Mouse (Mus musculus): Measurements from ENCODE around the gene Mdfic. TPM values are rescaled to one million over a fixed set of nuclear protein-coding genes. Genes with fewer than 3 reads are reported as not detected.

Mdfic gene
- polyA plus RNA-seq, 1 experiment: 17.6 TPM

DNA sequence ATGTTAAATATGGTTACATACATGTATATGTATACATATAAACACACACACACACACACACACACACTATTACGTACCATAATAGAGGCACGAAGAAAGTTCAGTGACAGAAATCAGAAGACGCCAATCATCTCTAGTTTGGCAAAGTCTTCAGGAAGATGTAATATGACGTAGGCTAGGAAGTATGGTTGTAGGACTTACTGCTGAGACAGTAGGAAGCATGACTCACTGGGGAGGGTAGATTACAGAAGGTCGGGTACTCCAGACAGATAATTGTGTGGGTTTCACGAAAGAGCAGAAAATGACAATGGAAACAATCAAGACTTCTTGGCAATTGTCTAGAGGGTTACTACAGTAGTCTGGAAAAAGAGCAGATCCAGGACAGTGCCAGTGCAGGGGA, 6.0 kb downstream of the Mdfic start:
- H3K79me2 ChIP-seq (ENCODE audit: control insufficient read depth, insufficient read depth): peaks cover 93% of the 10 kb centered on the region
- H3K79me3 ChIP-seq (ENCODE audit: low read depth): peaks cover 50% of the 10 kb centered on the region
- TF ChIP-seq FOSL1 (IDR thresholded peaks at IDR 0.05; ENCODE audit: insufficient read depth, low read length, poor library complexity, severe bottlenecking) (peak; percentile 58), MAX (IDR thresholded peaks at IDR 0.05) (no peak)
- H3K36me3 ChIP-seq (ENCODE audit: control insufficient read depth, insufficient read depth): peaks cover 11% of the 10 kb centered on the region
- no peak overlapping the region for H3ac ChIP-seq (ENCODE audit: control insufficient read depth, insufficient read length, low read depth)
- no peaks in the 10 kb centered on the region for H3K27me3 ChIP-seq (ENCODE audit: control insufficient read depth, insufficient read depth, insufficient read length)
- H3K4me3 ChIP-seq (ENCODE audit: insufficient read depth, poor library complexity, severe bottlenecking): no peak overlapping the region

- Histone ChIP-seq H3K36me3 (ENCODE audit: control insufficient read depth, insufficient read depth) (peaks cover 19% of the 10 kb centered on the region), H3ac (ENCODE audit: control insufficient read depth, insufficient read length, low read depth) (no peak overlapping the region), H3K27me3 (ENCODE audit: control insufficient read depth, insufficient read depth, insufficient read length) (no peaks in the 10 kb centered on the region), H3K79me2 (ENCODE audit: control insufficient read depth, insufficient read depth) (peaks cover 93% of the 10 kb centered on the region), H3K79me3 (ENCODE audit: low read depth) (peaks cover 47% of the 10 kb centered on the region), H3K4me3 (ENCODE audit: insufficient read depth, poor library complexity, severe bottlenecking) (no peak overlapping the region)
- TF ChIP-seq CTCF (IDR thresholded peaks at IDR 0.05; ENCODE audit: control insufficient read depth, insufficient read depth, insufficient read length): no peak
- TF ChIP-seq FOSL1 (IDR thresholded peaks at IDR 0.05; ENCODE audit: insufficient read depth, low read length, poor library complexity, severe bottlenecking): no peak
- TF ChIP-seq MYOG (IDR thresholded peaks at IDR 0.05; ENCODE audit: control insufficient read depth, extremely low read depth, insufficient read length): no peak
- no peak for TF ChIP-seq CEBPB (IDR thresholded peaks at IDR 0.05; ENCODE audit: low read depth)
- no peak for TF ChIP-seq MYOD1 (IDR thresholded peaks at IDR 0.05; ENCODE audit: control insufficient read depth, insufficient read length, low read depth)
- no peak for TF ChIP-seq USF1 (IDR thresholded peaks at IDR 0.05; ENCODE audit: low read depth)
- TF ChIP-seq MAX (IDR thresholded peaks at IDR 0.05): no peak
Measured at GRCm38 (mm10) chr6:15727681-15728410, 7.4 kb downstream of the Mdfic start.

GRCm38 (mm10) chr6:15728844-15729577, 8.6 kb downstream of the Mdfic start:
- Histone ChIP-seq H3K27me3 (ENCODE audit: control insufficient read depth, insufficient read depth, insufficient read length) (no peaks in the 10 kb centered on the region), H3K79me3 (ENCODE audit: low read depth) (peaks cover 47% of the 10 kb centered on the region), H3ac (ENCODE audit: control insufficient read depth, insufficient read length, low read depth) (no peak overlapping the region), H3K4me3 (ENCODE audit: insufficient read depth, poor library complexity, severe bottlenecking) (no peak overlapping the region), H3K79me2 (ENCODE audit: control insufficient read depth, insufficient read depth) (peaks cover 90% of the 10 kb centered on the region), H3K36me3 (ENCODE audit: control insufficient read depth, insufficient read depth) (peaks cover 19% of the 10 kb centered on the region)
- peak; percentile 41 for TF ChIP-seq USF1 (IDR thresholded peaks at IDR 0.05; ENCODE audit: low read depth)
- no peak for TF ChIP-seq FOSL1 (IDR thresholded peaks at IDR 0.05; ENCODE audit: insufficient read depth, low read length, poor library complexity, severe bottlenecking)
- no peak for TF ChIP-seq CEBPB (IDR thresholded peaks at IDR 0.05; ENCODE audit: low read depth)
- no peak for TF ChIP-seq MYOD1 (IDR thresholded peaks at IDR 0.05; ENCODE audit: control insufficient read depth, insufficient read length, low read depth)
- TF ChIP-seq MAX (IDR thresholded peaks at IDR 0.05): peak; percentile 64
- TF ChIP-seq CTCF (IDR thresholded peaks at IDR 0.05; ENCODE audit: control insufficient read depth, insufficient read depth, insufficient read length): no peak
- no peak for TF ChIP-seq MYOG (IDR thresholded peaks at IDR 0.05; ENCODE audit: control insufficient read depth, extremely low read depth, insufficient read length)

DNA sequence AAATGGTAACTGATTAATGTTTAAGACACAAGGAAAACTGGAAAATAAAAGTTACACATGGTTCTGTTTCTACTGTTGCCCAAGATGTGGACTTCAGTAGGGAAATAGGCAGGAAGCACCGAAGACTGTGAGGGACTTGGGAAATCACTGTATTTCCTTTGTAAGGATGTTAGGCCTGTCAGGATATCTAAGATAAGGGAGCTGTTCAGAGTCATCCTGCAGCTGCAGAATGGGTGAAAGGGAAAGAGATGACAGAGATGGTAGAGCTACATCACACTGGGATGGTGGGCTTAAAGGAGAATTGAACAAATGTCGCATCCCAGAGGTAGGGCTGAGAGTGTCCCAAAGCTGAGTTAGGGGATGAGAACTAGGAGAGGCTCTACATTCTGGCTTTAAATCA, 9.8 kb downstream of the Mdfic start:
- no peaks in the 10 kb centered on the region for H3K27me3 ChIP-seq (ENCODE audit: control insufficient read depth, insufficient read depth, insufficient read length)
- H3K4me3 ChIP-seq (ENCODE audit: insufficient read depth, poor library complexity, severe bottlenecking): no peak overlapping the region
- H3K36me3 ChIP-seq (ENCODE audit: control insufficient read depth, insufficient read depth): peaks cover 19% of the 10 kb centered on the region
- H3ac ChIP-seq (ENCODE audit: control insufficient read depth, insufficient read length, low read depth): no peak overlapping the region
- peaks cover 47% of the 10 kb centered on the region for H3K79me3 ChIP-seq (ENCODE audit: low read depth)
- H3K79me2 ChIP-seq (ENCODE audit: control insufficient read depth, insufficient read depth): peaks cover 90% of the 10 kb centered on the region
- TF ChIP-seq CTCF (IDR thresholded peaks at IDR 0.05; ENCODE audit: control insufficient read depth, insufficient read depth, insufficient read length): no peak

DNA sequence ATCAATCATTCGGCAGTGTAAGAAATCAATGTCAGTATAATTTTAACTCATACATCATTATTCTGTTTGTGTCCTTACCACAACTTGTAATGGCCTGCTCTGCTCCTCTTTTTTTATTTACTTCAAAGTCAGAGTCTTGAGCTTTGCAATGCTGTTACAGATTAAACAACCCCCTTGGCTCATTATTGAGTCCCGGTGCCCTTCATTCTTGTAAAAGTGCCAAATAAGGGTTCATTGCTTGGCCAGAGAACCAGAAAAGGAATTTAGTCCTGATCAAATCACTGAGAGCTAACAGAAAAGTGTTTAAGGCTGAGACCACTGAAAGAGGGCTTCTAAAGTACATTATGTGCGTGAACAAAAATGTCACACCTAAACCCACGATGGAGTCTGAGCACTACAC, 10.2 kb downstream of the Mdfic start:
- TF ChIP-seq MAX (IDR thresholded peaks at IDR 0.05): no peak
- no peak for TF ChIP-seq MYOD1 (IDR thresholded peaks at IDR 0.05; ENCODE audit: control insufficient read depth, insufficient read length, low read depth)
- TF ChIP-seq FOSL1 (IDR thresholded peaks at IDR 0.05; ENCODE audit: insufficient read depth, low read length, poor library complexity, severe bottlenecking): no peak
- no peak for TF ChIP-seq USF1 (IDR thresholded peaks at IDR 0.05; ENCODE audit: low read depth)
- TF ChIP-seq MYOG (IDR thresholded peaks at IDR 0.05; ENCODE audit: control insufficient read depth, extremely low read depth, insufficient read length): no peak
- TF ChIP-seq CTCF (IDR thresholded peaks at IDR 0.05; ENCODE audit: control insufficient read depth, insufficient read depth, insufficient read length): no peak
- no peak for TF ChIP-seq CEBPB (IDR thresholded peaks at IDR 0.05; ENCODE audit: low read depth)
- Histone ChIP-seq H3K79me3 (ENCODE audit: low read depth) (peaks cover 47% of the 10 kb centered on the region), H3K27me3 (ENCODE audit: control insufficient read depth, insufficient read depth, insufficient read length) (no peaks in the 10 kb centered on the region), H3K4me3 (ENCODE audit: insufficient read depth, poor library complexity, severe bottlenecking) (no peak overlapping the region), H3K79me2 (ENCODE audit: control insufficient read depth, insufficient read depth) (peaks cover 90% of the 10 kb centered on the region), H3ac (ENCODE audit: control insufficient read depth, insufficient read length, low read depth) (no peak overlapping the region), H3K36me3 (ENCODE audit: control insufficient read depth, insufficient read depth) (peaks cover 19% of the 10 kb centered on the region)

DNA sequence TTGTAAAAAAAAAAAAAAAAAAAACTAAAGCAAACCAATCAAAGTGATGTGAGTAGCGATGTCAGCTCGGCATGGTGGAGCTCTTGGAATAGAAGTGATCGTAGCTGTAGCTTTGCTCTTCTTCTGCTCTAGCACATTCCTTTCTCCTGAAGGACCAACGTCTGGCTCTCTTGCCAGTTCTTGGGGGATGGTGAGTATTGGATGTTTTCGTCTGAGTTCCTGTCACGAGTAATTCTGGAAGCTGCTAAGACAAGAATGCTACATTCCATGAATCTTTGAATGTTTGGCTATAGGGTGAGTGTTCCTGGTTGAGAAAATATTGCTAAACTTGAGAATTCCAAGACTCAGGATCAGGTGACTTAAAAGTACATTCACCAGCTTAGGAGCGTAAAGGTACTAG, 11.0 kb downstream of the Mdfic start:
- Histone ChIP-seq H3K79me3 (ENCODE audit: low read depth) (peaks cover 53% of the 10 kb centered on the region), H3ac (ENCODE audit: control insufficient read depth, insufficient read length, low read depth) (no peak overlapping the region), H3K4me3 (ENCODE audit: insufficient read depth, poor library complexity, severe bottlenecking) (no peak overlapping the region), H3K36me3 (ENCODE audit: control insufficient read depth, insufficient read depth) (peaks cover 19% of the 10 kb centered on the region), H3K79me2 (ENCODE audit: control insufficient read depth, insufficient read depth) (peaks cover 97% of the 10 kb centered on the region), H3K27me3 (ENCODE audit: control insufficient read depth, insufficient read depth, insufficient read length) (no peaks in the 10 kb centered on the region)
- TF ChIP-seq MYOD1 (IDR thresholded peaks at IDR 0.05; ENCODE audit: control insufficient read depth, insufficient read length, low read depth) (no peak), CTCF (IDR thresholded peaks at IDR 0.05; ENCODE audit: control insufficient read depth, insufficient read depth, insufficient read length) (no peak), USF1 (IDR thresholded peaks at IDR 0.05; ENCODE audit: low read depth) (no peak), MYOG (IDR thresholded peaks at IDR 0.05; ENCODE audit: control insufficient read depth, extremely low read depth, insufficient read length) (no peak), CEBPB (IDR thresholded peaks at IDR 0.05; ENCODE audit: low read depth) (no peak), MAX (IDR thresholded peaks at IDR 0.05) (no peak), FOSL1 (IDR thresholded peaks at IDR 0.05; ENCODE audit: insufficient read depth, low read length, poor library complexity, severe bottlenecking) (no peak)
